Mouse (Mus musculus) gastrocnemius, adult 2 months (tissue): Measurements from ENCODE around the gene Gm765. TPM values are rescaled to one million over a fixed set of nuclear protein-coding genes. Genes with fewer than 3 reads are reported as not detected.

Source experiments
- DNase-seq: peaks from one replicate; pipeline ENCODE4 v3.0.0; 2022
- H3K27ac ChIP-seq: fragments of 200-600 bp; 2 replicates; pipeline ENCODE4 v1.8.1; 2022; ENCODE audit warnings: mild to moderate bottlenecking
- H3K4me3 ChIP-seq: fragments of 200-600 bp; 2 replicates; pipeline ENCODE4 v1.8.1; 2022; ENCODE audit warnings: mild to moderate bottlenecking, moderate library complexity
- CTCF ChIP-seq: fragments of 200-600 bp; IDR thresholded peaks from 2 replicates; pipeline ENCODE4 v1.8.1; 2022; ENCODE audit warnings: antibody characterized with exemption, mild to moderate bottlenecking, moderate library complexity
- intact Hi-C: fragments of 180-260 bp; cut with DNase I; formaldehyde crosslinking; loops from one replicate; pipeline ENCODE4 v1.15.1; 2025
- total RNA-seq, 2 experiments: library from RNA; stranded (reverse); gene quantifications; 2 replicates each; pipeline ENCODE4 v1.2.3; 2021

Gm765 gene
- total RNA-seq, 2 experiments from 2014 or later: 0.10 to 0.22 TPM

GRCm38 (mm10) chr6:98198706-98199105 is 143.8 kb downstream of the Gm765 start:
- H3K27ac ChIP-seq: no peak overlapping the region
- DNase-seq: no peak
- intact Hi-C loops: no loop called here
- no peak for TF ChIP-seq CTCF
- no peak overlapping the region for H3K4me3 ChIP-seq

GRCm38 (mm10) chr6:98190745-98191442 is 151.7 kb downstream of the Gm765 start:
- no peak for TF ChIP-seq CTCF
- no peak overlapping the region for H3K4me3 ChIP-seq
- DNase-seq: no peak
- intact Hi-C loops: no loop called here
- no peak overlapping the region for H3K27ac ChIP-seq
